ENCODE assay signal across 12 mouse cellular contexts in genomic region chr5:31882297-31882696, GRCm38 (mm10).
DNase-seq lines count a peak whose midpoint lies in the region; ATAC-seq and TF ChIP-seq lines count a peak whose summit lies in the region.
"Had no signal": no experiment of that assay in that cellular context is flagged by ENCODE, and none has a peak within 500 bp of the region (broad histone marks: within the 10 kb centered on the region; RNA-seq: fewer than 3 reads in every experiment).

No protein-coding gene starts in this region.

- peak overlapping the region; percentile 19; the same call in 1 of the 2 replicates for H3K4me3 ChIP-seq in bone marrow macrophage, adult 2 months (ENCODE audit: insufficient read depth, low read length)
- H3K4me3 ChIP-seq in hindbrain, embryonic 10.5 days = no peak overlapping the region
- H3K4me3 ChIP-seq: forebrain, embryonic 13.5 days; limb, embryonic 12.5 days had no signal

- no peaks in the 10 kb centered on the region for H3K36me3 ChIP-seq in hindbrain, embryonic 10.5 days
- H3K36me3 ChIP-seq: limb, embryonic 12.5 days had no signal

- no peak for TF ChIP-seq CTCF in bone marrow macrophage, adult 2 months (IDR thresholded peaks at IDR 0.05; ENCODE audit: low read depth, low read length)

- no peaks in the 10 kb centered on the region for H3K27me3 ChIP-seq in hindbrain, embryonic 10.5 days (ENCODE audit: insufficient read depth, poor library complexity, severe bottlenecking)
- H3K27me3 ChIP-seq: forebrain, embryonic 13.5 days; limb, embryonic 12.5 days had no signal

- peak overlapping the region; percentile 83 for H3K27ac ChIP-seq in bone marrow macrophage, adult 2 months (ENCODE audit: insufficient read depth, low read depth, low read length)
- H3K27ac ChIP-seq in hindbrain, embryonic 10.5 days = no peak overlapping the region
- H3K27ac ChIP-seq: forebrain, embryonic 13.5 days; limb, embryonic 12.5 days had no signal

- TF ChIP-seq POLR2A in bone marrow macrophage, adult 2 months (IDR thresholded peaks at IDR 0.05; ENCODE audit: borderline replicate concordance, low read depth, low read length) = no peak

- peaks cover 38% of the 10 kb centered on the region for H3K4me1 ChIP-seq in bone marrow macrophage, adult 2 months (ENCODE audit: control insufficient read depth, insufficient read depth, low read length)
- no peaks in the 10 kb centered on the region for H3K4me1 ChIP-seq in hindbrain, embryonic 10.5 days (replicated peaks)
- H3K4me1 ChIP-seq: forebrain, embryonic 13.5 days; limb, embryonic 12.5 days had no signal

- H3K9me3 ChIP-seq in hindbrain, embryonic 10.5 days = no peaks in the 10 kb centered on the region
- H3K9me3 ChIP-seq: forebrain, embryonic 13.5 days; limb, embryonic 12.5 days had no signal

- peak; percentile 13 to 29 for DNase-seq in heart, adult 9 months (ENCODE audit: low spot score in 2 of 2)
- no peak for DNase-seq in heart, postnatal 4 days
- DNase-seq in 416B (ENCODE audit: low read depth) = peak; percentile 79
- peak; percentile 37 to 89 for DNase-seq in left cerebral cortex, postnatal 25 days (ENCODE audit: low spot score in 2 of 2)
- DNase-seq in hindbrain, embryonic 10.5 days (ENCODE audit: low spot score) = no peak
- DNase-seq in spleen, adult 12 weeks (ENCODE audit: low spot score) = no peak
- DNase-seq: embryo, embryonic 11 days; kidney, adult 9 months had no signal

- ATAC-seq in erythroid progenitor cell, adult 5-6 weeks (replicated peaks; ENCODE audit: low FRiP score, poor library complexity, severe bottlenecking) = no peak
- ATAC-seq: forebrain, embryonic 13.5 days had no signal

- intact Hi-C loops in left cerebral cortex, postnatal 25 days (cut with DNase I) = loop anchor here (5.0 to 10.0 kb wide), 4 partner anchors 130 to 287 kb away; partner anchors contain the start of genes Babam2, Fosl2, Mrpl33 and Rbks

- WGBS in hindbrain, embryonic 10.5 days = 84% methylated on average over 3 of the region's 3 CpGs

Comparison
In these comparisons a context has a peak if more than half of its experiments do, and no peak if none do; other contexts are left out.
1. DNase-seq: peak in heart, adult 9 months (2 of 2), 416B (single experiment) and left cerebral cortex, postnatal 25 days (2 of 2); none in heart, postnatal 4 days (single experiment), hindbrain, embryonic 10.5 days (single experiment) and spleen, adult 12 weeks (single experiment).